Mouse (Mus musculus): ENCODE data around the gene Zfp541.
A peak's percentile ranks its signal among the peaks of the same experiment; 100 is the strongest.

The Zfp541 gene

GRCm38 (mm10) chr7:16044531-16044930, 17.1 kb upstream of the Zfp541 start:
- DNase-seq, result no peak

GRCm38 (mm10) chr7:16045538-16045937, 16.1 kb upstream of the Zfp541 start:
- DNase-seq, result peak; percentile 38

- no peak for DNase-seq
These were observed 15.5 kb upstream of the Zfp541 start for GRCm38 (mm10) chr7:16046101-16046480.

- peak; percentile 87 for DNase-seq
These were observed 14.9 kb upstream of the Zfp541 start for GRCm38 (mm10) chr7:16046481-16047337.

GRCm38 (mm10) chr7:16047338-16048146, 14.1 kb upstream of the Zfp541 start, which contains the start of gene Bicra:
Gene Bicra, minus strand, starts transcription at chr7:16047921.
- DNase-seq, result peak; percentile 87

- peak; percentile 97 for DNase-seq
These were observed 13.4 kb upstream of the Zfp541 start for GRCm38 (mm10) chr7:16048164-16048564.

- peak; percentile 34 for DNase-seq
These were observed 12.7 kb upstream of the Zfp541 start for GRCm38 (mm10) chr7:16048675-16049575.

- DNase-seq, result no peak
These were observed 12.1 kb upstream of the Zfp541 start for GRCm38 (mm10) chr7:16049576-16049915.

- DNase-seq, result no peak
These were observed 11.0 kb upstream of the Zfp541 start for GRCm38 (mm10) chr7:16050600-16050999.

- peak; percentile 74 for DNase-seq
These were observed 9.6 kb upstream of the Zfp541 start for GRCm38 (mm10) chr7:16051883-16052595.

GRCm38 (mm10) chr7:16052684-16053083, 8.9 kb upstream of the Zfp541 start:
- DNase-seq, result peak; percentile 94

- no peak for DNase-seq
These were observed 8.5 kb upstream of the Zfp541 start for GRCm38 (mm10) chr7:16053105-16053504.

GRCm38 (mm10) chr7:16054966-16055365, 6.6 kb upstream of the Zfp541 start:
- no peak for DNase-seq

- DNase-seq, result no peak
These were observed 5.9 kb upstream of the Zfp541 start for GRCm38 (mm10) chr7:16055665-16056064.

GRCm38 (mm10) chr7:16056459-16057135, 5.0 kb upstream of the Zfp541 start:
- no peak for DNase-seq

GRCm38 (mm10) chr7:16057136-16057534, 4.5 kb upstream of the Zfp541 start:
- no peak for DNase-seq

GRCm38 (mm10) chr7:16062099-16062420, 446 bp downstream of the Zfp541 start:
- no peak for DNase-seq

- no peak for DNase-seq
These were observed 1.9 kb downstream of the Zfp541 start for GRCm38 (mm10) chr7:16063490-16063889.

- DNase-seq, result no peak
These were observed 9.2 kb downstream of the Zfp541 start for GRCm38 (mm10) chr7:16070846-16071245.

- DNase-seq, result no peak
These were observed 10.3 kb downstream of the Zfp541 start for GRCm38 (mm10) chr7:16071906-16072305.

- no peak for DNase-seq
These were observed 18.3 kb downstream of the Zfp541 start for GRCm38 (mm10) chr7:16079947-16080346.

- no peak for DNase-seq
These were observed 19.0 kb downstream of the Zfp541 start for GRCm38 (mm10) chr7:16080581-16080980.
